Mouse (Mus musculus): ENCODE measurements at regions not wholly inside any gene's neighbourhood (a gene's known extent, or its start where the extent isn't known, plus 50 kb on each side); places are given as distances from the start of the nearest gene placed in this dataset.

DNA sequence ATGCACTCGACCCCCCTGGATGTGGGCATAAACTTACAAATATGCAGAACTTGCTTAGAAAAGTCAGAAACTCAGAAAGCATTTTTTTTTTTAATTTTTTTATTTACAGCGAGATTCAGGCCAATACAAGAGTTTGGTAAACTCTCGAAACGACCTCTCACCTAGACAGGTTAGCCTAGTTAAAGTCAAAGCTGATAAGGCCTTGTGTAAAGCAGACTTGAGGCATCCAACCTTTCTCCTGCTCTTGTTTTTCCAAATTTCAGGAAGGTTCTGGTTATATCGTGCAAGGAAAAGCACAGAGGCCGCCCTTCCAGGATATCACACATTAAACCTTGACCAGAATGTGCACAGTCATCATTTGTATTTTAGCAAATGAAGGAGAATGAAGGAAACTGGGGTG is 315.8 kb downstream of the Etnk1 start:
- no peak for DNase-seq (ENCODE audit: low read depth, low spot score)

DNA sequence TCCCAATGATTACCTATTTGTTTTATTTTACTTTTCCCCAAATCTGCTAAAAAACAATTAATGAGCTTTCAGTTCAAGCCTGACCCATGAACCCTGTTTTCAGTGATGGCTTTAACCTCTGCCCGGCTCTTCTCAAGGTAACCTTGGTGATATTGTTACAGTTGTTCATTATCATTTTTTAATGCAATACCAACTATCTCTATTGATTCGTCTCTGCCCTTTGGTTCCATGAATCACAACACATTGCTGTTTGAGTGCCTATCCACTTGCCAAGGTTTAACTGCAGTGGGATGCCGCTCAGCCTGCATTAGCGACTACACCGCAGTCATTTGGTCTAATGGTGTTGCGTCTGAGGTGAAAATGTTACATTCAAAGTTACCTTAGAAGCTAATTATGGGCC is 317.9 kb downstream of the Etnk1 start:
- no peak for DNase-seq (ENCODE audit: low read depth, low spot score)

DNA sequence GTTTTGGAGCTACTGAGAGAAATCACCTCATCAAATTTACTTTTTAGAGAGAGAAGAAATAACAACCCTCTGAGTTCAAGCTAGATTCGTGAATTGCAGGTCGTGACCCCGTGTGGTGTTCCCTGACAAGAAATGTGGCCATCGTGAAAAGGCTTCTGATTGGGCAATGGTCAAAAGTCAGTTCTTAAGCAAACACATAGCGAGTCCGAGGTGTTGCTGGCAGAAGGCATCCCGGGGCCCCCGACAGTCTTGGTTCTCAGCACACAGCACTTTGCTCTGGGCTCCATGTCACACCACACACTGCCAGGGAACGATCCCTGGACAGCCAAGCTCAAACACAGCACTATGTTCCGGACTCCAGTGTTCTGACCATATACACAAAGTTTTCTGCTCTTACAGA is 320.0 kb downstream of the Etnk1 start:
- DNase-seq (ENCODE audit: low read depth, low spot score), result no peak

DNA sequence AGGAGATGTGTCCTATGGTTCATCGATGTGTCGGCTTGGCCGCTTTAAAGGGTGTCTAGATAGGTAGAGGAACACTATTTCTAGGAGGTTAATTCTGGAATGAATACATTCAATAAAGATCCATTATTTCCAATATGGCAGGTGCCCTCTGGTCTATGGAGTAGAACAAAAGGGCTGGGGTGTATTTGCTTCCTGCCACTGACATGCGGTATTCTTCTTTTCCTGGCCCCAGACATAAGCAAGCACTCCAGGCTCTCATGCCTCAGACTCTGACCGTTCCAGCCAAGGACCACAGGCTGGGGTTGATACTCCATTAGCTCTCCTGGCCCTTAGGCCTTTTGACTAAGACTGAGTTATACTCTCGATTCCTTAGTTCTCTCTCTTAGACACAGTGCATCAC is 323.0 kb downstream of the Etnk1 start:
- DNase-seq (ENCODE audit: low read depth, low spot score), result no peak

DNA sequence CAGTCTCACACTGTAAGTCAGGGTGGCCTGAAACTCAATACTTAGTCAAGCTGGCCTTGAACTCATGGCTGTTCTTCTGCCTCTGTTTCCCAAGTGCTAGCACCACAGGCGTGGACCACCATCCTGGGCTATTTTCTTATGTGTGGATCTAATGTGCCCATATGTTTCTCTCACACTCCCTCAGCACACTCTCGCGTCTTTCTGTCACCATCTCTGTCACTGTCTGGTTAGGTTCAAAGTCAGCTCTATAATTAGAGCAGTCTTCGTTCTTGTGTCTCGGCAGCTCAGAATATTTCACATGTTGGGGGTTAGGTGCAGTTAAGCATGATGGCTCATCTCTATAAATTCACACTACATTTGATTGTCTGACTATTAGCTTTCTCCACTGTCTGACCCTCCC is 324.4 kb downstream of the Etnk1 start:
- DNase-seq (ENCODE audit: low read depth, low spot score), result no peak

DNA sequence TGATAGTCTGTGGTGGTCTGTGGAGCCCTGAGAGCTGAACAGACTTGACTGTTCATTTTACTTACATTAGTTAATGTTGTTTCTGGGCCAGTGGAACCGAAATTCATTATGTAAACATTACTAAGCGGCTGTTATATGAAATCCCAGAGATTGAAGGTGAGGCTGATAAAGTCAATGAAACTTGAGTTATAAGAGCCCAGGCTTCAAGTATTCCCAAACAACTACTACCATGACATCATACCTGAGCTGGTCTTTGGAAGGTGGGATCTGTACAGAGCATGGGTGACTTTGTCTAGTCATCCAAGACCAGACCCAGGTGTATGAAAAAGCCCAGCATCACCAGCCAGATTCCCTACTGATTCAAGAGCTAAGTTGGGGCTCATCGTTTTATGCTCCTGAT is 326.5 kb downstream of the Etnk1 start:
- no peak for DNase-seq (ENCODE audit: low read depth, low spot score)

DNA sequence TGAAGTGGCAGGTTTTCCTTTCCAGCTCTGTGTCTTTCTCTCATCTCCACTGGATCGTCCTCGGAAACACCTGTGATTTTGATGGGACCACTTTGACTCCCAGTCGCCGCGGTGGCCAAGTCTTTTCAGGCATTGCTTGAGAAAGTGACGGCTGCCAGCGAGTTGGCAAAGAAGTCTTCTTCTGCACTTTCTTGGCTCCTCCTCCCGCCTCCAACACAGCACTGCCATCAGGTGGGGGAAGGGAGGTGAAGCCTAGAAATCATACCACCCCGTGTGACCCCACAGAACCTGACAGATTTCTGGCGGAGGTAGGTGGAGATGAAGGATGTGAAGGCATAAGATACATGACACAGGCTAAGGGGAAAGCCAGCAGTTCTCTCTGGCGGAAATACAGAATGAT is 327.3 kb downstream of the Etnk1 start:
- DNase-seq (ENCODE audit: low read depth, low spot score), result no peak

DNA sequence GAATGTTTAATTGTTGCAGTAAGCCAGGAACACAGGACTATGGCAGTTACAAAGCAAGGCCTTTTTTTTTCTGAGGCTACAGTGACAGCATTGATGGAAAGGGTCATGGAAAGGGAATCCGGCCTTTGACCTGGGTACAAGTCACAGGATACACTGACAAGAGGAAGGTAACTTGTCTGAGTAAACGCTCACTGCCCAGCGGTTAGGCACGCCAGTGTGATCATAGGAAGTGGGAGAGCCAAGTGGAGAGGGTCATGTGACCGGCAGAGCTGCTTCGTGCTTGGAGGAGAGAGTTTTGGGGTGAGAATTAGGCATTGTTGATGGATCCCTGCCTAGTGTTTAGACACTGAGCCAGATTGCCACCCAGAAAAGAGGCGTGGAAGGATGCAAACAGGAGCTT is 327.9 kb downstream of the Etnk1 start:
- DNase-seq (ENCODE audit: low read depth, low spot score), result no peak

DNA sequence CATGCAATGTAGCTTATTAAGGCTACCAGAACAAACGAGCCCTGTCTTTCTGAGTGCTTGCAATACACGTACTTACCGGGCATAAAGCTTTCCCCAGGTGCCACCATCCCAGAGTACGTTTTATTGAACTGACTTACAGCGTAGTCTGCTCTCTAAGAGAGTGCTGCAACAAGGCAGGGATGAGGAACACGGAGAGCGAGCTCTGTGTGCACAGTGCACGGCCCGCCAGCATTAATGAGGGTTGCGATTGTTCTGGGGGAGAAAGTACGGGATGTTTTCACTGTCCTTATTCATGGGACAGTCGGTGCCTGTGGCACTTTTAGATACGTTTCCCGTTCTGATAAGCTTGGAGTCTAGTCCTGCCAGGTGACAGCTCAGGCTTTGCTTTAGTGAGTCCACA is 331.7 kb downstream of the Etnk1 start:
- DNase-seq (ENCODE audit: low read depth, low spot score), result no peak

DNA sequence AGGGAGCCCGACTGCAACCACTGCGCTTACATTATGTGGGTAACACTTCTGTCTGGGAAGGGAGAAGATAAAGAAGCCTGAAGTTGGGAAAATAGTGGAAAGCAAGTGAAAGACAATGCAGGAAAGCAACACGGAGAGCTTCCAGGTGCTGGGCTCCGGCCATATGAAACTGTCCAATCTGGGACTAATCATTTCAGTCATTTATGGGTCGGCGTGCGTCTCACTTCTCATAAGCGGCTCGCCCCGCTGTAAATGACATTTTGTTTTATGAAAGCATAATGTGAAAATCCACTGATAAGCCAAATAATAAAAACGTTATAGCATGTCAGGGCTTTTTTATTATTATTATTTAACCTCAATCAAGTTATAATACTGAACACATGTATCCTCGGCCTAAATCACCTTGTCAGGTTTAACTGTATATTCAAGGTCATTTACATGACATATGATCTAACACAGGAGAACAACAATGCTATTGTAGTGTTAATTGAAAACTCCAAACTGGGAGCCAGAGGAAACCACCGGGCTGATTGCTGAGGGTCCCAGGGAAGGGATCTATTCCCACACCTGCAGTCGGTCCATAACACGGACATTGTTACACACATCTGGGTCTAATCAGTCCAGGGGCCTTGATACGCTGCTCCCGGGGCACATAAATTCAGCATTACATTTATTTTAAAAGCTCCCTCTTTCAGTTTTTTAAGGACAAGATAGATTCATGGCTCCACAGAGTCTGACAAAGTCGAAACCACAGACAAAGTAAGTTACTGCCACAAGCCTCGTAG is 332.4 kb downstream of the Etnk1 start:
- DNase-seq (ENCODE audit: low read depth, low spot score), result no peak

DNA sequence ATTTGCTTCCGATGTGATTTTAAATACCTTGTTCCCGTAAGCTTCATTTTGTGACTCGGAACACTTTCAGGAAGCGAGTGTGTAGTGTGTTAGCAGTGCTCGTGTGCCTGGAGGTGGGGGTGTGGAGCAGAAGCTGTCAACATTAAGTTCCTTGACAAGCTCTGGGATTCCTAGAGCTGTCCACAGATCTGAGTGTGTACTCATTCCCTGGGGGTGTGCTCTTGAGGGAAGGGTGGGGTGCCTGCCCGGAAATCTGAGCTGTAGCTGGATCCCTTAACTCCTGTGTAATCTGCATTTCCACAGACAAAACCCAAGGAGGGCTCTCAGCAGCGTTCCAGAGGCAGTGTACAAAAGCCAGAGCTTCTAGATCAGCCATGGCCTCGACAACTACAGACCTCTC is 335.8 kb downstream of the Etnk1 start:
- no peak for DNase-seq (ENCODE audit: low read depth, low spot score)

DNA sequence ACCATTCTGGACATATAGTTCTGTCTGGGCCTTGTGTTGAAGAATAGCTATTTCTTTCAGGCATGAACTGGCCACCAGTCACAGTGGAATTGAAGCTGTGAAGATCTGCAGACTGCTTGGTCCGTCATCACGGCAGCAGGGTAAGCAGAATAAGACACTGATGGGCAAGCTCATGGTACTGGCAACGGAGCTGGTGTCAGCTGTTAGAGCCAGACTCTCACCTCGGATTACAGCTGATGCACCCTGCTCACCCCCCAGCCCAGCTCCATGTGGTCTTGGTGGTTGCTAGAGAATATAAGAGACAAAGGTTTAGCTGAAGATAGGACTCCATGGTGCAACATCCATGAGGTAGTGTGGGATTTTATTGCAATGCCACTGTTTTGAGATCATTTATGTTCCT is 336.9 kb downstream of the Etnk1 start:
- no peak for DNase-seq (ENCODE audit: low read depth, low spot score)

DNA sequence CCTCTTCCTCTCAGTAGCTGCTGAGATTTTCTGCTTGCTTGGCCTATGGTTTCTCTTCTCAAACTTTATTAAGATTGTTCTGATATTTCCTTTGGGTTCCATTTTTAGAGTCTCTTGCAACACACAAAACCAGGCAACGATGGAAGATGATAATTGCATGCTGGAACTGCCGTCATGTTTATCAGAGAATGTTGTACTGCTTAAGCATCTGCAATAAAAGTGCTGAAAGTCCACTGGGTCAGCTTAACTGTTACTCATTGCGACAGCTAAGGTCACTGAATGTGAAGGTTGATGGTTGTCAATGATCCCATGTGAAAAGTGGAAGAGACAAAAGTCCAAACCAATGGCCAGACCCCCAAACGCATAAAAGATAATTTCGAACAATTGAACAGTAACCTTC is 346.4 kb downstream of the Etnk1 start:
- no peak for DNase-seq (ENCODE audit: low read depth, low spot score)

DNA sequence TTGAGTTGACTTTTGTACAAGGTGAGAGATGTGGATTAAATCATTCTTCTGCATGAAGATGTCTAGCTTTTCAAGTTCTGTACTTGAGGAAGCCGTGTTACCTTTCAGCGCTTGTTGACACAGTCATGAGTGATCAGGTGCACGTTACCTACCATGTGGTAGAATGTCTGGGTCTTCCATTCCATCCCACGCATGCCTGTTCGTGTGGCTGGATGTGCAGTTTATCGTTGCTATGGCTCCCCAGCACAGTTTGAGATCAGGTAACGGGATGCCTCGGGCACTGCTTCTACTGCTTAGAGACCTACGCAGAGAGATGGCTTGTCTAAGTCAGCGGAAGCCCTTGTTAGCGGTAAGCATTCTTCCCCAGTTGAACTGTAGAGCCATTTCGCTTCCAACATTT is 348.1 kb downstream of the Etnk1 start:
- DNase-seq (ENCODE audit: low read depth, low spot score), result no peak

DNA sequence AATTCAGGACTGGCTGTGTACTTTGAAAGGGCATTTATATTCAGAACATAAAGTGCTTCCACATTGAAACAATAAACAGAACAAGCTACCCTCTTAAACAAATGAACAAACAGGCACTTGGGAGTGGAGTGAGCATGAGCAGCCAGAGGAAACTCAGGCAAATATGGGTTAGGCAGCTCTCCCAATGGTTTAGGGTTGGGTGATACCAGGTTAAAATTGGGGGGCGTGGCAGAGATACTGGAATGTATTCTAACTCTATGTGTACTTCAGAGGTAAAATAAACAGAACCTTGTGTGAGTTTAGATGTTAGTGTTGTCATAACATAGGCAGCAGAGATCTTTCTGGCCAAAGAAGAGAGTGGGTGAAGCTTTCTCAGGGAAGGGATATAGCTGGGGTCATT is 349.7 kb downstream of the Etnk1 start:
- no peak for DNase-seq (ENCODE audit: low read depth, low spot score)

DNA sequence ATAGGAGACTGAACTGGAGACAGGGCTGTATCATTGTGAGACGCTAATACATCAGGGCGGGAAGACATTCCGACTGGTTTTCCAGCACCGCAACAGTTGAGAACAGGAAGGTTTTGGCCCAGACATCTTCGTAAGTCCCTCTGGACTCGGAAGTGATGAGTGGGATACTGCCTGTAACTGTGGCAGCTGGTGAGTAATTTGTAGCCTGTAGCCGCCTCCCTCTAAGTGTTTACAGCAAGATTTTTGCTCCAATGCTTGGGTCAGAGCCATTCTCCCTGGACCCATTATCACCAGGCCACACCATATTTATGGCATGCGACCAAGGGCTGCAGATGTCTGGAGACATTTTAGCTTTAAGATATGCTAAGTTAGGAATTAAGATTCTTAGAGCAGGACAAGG is 351.5 kb downstream of the Etnk1 start:
- DNase-seq (ENCODE audit: low read depth, low spot score), result no peak

DNA sequence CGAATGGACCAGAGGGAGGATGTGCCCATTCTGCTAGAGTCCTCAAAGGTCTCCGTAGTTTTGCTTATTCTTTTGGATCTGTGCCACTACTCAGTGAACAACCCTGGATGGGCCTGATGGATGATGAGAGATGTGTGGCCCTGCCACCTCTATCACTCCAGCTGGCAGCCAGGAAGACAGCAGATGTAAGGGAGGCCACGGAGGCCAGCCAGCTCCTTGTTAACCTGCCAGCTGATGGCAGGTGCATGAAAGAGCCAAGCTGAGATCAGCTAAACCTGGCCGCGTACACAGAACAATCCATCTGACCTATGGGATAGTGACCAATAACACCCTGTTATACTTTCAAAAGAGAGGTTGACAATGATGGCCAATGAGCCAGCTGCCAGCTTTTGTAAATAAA is 352.6 kb downstream of the Etnk1 start:
- no peak for DNase-seq (ENCODE audit: low read depth, low spot score)

DNA sequence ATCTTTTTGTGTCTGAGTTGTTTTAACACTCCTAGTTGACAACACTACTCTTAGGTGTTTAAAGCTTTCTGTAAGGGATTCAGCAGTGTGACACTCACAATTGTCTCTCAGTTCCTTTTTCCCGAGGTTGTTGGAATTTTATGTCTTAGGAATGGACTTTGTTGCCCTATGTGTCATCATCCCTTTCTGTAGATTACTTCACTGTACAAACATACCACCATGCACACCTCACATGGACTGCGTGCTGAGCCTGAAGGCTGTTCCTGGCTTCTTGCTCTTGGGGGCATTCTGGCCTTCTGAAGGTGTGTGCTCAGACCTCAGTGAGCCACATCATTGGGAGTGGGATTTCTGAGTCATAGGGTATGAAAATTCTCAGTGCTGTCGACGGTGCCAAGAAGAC is 358.1 kb downstream of the Etnk1 start:
- no peak for DNase-seq (ENCODE audit: low read depth, low spot score)

DNA sequence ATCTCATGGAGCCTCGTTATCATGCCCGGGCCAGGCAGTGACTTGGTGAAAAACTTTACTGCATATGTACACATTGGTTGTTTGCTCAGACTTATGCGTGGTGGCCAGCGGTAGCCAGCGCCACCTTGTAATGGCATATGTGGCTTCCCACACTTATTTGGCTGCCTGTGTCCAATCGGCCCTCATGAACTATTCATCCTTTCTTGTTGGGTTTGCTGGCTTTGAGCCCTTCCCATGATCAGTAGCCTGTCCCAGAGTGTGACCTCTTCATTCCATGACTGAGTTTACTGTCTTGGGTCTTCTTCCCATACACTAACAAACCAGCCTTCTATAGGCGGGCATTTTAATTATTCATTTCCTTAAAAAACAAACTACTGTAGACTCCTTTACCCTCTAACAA is 361.9 kb downstream of the Etnk1 start:
- DNase-seq (ENCODE audit: low read depth, low spot score), result no peak

DNA sequence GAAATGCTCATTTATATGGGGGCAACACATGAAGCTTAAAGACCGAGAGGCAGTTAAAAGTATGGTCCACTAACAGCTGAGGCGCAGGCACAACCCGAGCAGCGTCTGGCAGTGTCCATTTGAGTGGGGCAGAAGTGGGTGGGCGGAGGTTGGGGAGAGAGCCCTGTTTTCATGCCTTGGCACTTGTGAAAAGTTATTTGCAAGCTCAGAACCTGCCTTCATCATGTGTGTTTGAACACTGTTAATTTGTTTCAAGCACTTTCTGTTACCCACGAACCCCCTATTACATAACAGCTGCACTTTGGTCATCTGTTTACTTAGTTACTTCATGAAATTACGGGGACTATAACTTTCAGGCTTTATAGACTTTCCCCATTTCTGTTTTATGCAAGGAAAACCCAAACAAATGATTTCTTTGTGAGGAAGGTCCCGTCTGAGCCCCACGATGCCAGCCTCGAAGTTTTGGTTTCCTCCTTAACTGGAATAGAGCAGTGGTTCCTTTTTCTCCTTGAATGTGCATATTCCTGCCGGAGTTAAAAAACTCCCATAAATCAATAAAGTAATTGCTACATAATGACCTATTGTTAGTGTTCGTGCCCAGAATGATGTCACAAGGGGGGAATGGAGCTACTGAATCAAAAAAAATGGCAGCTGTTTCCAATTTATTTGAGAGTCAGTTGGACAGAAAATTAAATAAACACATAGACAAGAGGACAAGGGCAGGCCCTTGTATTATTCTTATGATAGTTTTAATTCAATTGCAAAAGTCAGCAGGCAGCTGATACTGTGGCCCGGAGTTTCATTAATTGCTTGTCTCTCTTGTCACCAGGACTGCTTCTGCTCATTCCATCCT is 363.6 kb downstream of the Etnk1 start:
- DNase-seq (ENCODE audit: low read depth, low spot score), result no peak

DNA sequence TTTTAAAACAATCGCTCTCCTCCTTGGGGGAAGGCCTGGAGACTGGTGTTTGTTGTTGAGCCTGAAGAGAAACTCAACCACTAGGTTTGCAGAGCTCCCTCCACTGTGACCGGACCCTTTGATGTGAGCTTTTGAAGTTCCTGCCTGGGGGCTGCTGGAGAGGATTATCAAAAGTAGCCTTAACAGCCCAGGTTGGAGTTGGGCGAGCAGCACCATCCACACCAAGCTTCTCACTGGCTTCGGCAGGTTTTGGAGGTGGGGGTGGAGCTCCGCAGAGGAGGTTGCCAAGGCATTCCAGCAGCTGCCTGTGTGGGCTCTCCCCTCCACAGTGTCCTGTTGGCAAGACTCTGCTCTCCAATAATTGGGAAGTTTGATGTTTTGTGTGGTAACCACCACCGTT is 364.5 kb downstream of the Etnk1 start:
- DNase-seq (ENCODE audit: low read depth, low spot score), result no peak

DNA sequence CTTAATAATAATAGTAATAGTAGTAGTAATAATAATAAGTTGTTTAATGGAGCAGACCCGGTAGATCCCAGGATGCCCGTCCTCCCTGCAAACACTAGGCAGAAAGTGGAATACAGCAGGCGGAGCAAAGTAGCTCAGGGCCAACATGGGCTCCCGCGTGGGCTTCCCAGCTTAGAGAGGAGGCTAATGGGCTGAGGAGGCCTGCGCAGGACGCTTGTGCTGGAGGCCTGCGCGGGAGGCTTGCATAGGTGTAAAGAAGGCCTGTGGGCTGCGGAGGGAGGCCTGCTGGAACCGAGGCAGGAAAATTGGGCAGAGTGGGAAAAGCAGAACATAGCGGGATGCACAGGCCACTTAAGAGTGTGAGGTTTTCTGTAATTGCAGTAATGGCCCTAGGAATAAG is 365.4 kb downstream of the Etnk1 start:
- DNase-seq (ENCODE audit: low read depth, low spot score), result no peak

DNA sequence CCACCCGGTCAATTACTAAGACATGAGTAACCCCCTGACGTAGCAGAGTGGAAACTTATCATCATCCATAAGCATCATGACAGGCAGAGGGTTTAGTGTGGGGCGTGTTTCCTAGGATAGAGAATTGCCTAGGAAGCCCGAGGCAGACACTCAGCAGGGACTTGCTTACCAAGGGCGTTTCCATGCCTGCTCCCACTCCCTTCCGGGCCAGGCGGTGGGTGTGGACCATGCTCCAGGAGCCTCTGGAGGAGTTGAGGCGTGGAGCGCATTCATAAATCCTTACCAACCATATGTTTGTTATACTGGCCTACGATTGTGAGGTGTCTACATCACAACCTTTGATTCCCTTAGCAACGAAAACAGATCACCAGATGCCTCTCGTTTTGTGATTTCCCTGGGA is 368.2 kb downstream of the Etnk1 start:
- no peak for DNase-seq (ENCODE audit: low read depth, low spot score)
